Mouse (Mus musculus) right cerebral cortex, postnatal 14 days (tissue): Measurements from ENCODE around the gene Shank1.
"Not testable (repeated sequence)": the region's sequence is repeated elsewhere in the genome, so short reads cannot be mapped to it uniquely, and the experiment has no call there.

ENCODE experiments used
- DNase-seq: peaks from one replicate; pipeline ENCODE4 v3.0.0; 2022

The Shank1 gene

GRCm38 (mm10) chr7:44309475-44310284 is at the start of gene Shank1:
Shank1 (plus strand) TSS chr7:44310253.
- DNase-seq: no peak

DNA sequence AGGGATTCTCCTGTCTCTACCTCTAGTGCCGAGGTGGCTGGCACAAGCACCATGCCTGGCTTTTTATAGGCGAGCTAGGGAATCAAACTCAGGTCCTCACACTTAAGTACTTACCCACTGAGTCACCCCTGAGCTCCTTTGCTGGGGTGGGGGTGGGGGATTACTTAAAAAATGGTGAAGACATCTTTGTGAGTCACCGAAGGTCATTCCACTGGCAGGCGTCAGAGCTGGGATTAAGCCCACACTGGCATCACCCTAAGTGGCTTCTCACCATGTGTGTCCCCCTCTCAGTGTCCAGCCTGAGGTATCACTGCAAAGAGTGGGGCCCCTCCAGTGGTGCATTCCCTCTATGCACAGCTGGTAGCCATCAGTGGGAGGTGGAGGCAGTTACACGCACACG is 49.6 kb upstream of the Shank1 start:
- DNase-seq: no peak

DNA sequence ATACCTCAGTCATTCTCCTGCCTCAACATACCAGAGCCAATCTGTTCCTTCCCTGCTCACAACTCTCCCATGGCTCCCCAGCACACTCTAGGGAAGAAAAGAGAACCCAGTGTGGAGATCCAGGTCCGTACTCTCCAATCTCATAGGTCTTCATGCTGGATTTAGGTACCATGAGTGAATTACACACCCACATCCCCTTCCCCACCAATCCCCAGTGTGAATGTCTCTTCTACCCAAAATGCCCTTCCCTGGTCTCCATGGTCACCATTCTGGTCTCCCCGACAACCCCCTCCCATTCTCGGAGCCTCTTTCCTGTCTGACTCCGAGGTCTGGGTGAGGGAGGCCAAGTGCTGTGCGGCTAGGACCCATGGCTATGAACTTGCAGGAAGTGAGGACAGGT is 48.9 kb upstream of the Shank1 start, which contains the start of gene Gm15517:
Gm15517 (plus strand) TSS at position 301 of the 400 bp plus-strand sequence.
- no peak for DNase-seq

DNA sequence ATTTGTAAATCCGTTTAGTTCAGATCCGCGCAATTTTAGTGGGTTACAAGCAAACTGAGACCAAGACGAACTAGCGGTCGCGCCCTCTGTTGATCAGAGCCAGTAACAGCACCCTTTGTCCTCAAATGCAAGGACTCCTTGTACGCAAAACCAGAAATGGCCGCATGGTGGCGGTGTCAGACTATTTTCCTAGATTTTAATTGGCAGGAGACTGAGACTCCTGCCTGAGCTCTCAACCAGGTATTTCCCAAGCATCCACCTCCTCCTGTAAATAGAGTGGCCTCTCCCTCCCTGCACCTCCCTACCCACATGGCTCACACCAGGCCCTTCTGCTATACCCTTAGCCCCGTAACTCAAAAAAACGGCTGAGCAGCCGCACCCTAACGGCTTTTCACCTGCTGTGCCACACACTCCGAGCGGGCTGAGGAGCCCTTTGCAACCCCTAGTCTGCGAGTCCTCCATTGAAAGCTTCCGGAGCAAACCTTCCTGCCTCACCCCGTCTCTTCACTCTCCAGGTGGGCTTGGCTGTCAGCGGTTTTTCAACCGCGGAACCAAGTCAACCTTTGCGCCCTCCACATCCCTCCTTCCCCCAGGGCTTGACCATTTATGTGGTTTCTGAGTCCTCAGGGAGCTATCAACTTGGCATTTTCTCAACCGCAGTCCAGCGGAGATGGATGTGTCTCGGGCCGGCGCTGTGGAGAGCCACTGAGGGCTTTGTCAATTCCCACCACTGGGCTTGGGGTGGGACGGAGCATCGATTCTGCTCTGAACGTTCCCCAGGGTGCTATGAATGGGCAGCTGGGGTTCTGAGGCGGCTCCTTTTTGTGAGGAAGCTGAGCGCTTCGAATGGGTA is 47.0 kb upstream of the Shank1 start:
- DNase-seq: peak; percentile 95

DNA sequence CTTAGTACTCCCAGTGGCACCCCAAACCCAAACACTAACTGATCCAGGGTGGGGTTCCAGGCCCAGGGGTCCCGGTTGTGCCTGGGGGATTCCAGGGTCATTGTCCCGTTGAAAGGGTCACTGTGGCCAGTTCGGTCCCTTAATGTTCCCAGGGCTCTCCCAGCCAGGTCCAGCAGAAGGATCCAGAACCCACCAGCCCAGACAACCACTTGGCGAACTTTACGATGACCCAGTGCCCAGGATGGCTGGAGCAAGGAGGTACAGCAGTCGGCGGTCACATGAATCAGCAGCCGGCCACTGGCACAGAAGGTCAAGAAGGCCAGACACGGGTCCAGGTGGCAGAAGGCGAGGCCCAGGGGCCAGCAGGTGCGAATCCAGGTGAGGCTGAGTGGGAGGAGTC is 41.9 kb upstream of the Shank1 start:
- no peak for DNase-seq

GRCm38 (mm10) chr7:44269397-44269796 is 40.7 kb upstream of the Shank1 start:
- no peak for DNase-seq

GRCm38 (mm10) chr7:44271309-44271708 is 38.7 kb upstream of the Shank1 start:
- DNase-seq: no peak

GRCm38 (mm10) chr7:44272546-44272945 is 37.5 kb upstream of the Shank1 start:
- DNase-seq: no peak

DNA sequence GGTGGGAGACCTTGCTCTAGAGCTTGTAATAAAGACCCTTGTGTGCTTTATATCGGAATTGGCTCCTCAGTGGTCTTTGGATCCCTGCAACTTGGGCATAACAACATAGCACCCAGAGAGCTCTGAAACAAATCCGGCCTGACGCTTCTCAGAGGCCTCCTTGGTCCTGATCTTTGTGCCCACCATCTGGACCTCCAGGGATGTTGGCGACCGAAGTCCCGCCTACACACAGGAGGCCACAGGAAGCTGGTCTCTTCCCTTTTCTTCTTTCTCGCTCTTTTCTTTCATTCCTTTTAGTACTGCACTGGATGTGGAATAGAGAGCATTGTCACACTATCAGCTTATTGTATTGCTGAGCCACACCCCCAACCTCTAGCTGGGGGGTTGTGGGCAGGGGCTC is 36.6 kb upstream of the Shank1 start:
- DNase-seq: no peak

GRCm38 (mm10) chr7:44274096-44274495 is 36.0 kb upstream of the Shank1 start:
- DNase-seq: no peak

GRCm38 (mm10) chr7:44275546-44275945 is 34.5 kb upstream of the Shank1 start:
- DNase-seq: no peak

DNA sequence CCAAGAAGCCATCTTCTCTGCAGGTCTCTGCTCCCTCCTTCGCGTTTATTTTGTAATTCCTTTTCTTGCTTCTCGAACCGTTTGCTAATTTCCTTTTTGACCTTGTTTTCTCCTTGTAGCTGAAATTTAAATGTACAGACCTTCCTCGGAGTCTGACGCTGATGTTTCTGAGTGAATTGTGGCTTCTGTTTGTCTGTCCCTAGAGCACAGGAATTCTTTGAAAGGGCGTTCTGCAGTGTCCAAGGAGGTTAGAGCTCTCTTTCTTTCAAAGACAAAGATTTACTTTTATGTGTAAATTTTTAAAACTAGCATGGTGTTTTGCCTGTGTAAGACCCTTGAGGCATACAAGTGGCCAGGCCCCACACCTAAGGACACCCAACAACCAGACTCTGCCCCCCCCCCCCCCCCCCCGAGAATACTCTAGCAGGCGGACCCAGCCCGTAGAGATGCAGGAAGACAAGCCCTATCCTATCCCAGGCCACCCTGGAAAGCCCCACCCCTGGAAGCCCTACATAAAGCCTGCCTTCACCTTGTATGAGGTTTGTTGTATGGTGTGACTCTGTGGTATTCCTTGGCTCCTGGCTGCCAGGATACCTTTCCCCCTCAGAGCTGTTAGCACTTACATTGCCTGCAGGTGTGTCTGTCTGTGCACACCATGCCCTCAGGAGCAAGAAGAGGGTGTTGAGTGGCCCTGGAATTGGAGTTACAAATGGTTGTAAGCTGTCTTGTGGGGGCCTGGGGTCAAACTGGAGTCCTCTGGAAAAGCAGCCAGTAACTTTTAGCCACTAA is 33.4 kb upstream of the Shank1 start:
- no peak for DNase-seq

DNA sequence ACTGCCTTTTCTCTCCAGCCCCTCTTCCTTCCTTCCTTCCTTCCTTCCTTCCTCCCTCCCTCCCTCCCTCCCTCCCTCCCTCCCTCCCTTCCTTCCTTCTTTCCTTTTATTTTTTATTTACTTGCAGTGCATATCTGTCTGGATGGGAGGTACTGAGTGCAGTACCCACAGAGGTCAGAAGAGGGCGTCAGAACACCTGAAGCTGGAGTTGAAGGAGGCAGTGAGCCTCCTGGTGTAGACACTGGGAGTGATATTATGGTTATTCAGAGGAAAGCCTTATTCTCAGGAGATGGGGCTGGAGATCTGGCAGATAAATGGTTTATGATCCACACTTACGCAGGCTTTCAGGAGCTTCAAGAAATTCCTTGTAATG is 32.8 kb upstream of the Shank1 start:
- peak; percentile 64 for DNase-seq

GRCm38 (mm10) chr7:44280959-44281358 is 29.1 kb upstream of the Shank1 start:
- no peak for DNase-seq

DNA sequence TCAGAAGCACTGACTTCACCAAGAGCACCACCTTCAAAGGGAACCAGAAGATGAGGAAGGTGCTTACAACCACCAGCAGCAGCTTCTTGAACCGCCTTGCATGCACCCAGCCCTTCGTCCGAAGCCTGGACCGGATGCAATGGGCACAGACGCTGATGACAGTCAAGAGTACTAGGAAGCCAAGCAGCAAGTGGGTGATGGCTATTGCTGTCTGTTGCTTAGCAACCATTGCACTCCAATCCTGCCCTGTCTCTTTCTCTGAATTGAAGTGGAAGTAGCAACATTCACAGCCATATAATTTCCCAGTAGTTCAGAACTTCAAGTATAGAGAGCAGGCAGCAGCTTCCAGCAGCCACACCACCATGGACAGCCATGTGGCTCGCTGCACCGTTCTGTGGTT is 28.5 kb upstream of the Shank1 start:
- no peak for DNase-seq

GRCm38 (mm10) chr7:44287760-44288159 is 22.3 kb upstream of the Shank1 start:
- DNase-seq: no peak

DNA sequence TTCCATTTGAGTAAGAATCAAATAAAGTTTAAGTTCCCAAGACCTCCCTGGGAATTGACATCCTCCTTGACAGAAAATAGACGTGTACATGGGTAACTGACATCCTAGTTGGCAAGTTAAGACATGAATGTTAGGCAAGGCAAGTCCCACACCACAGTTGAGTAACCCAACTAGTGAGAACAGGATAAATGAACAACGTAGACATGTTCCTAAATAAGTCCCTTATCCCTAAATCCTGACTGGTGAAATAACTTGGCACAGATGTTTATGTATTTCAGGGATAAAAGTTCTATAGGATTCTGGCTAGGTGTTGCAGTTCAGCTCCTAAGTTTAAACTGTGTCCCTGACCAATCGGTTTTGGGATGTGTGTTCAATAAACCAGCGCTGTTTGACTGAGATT is 19.1 kb upstream of the Shank1 start:
- no peak for DNase-seq

DNA sequence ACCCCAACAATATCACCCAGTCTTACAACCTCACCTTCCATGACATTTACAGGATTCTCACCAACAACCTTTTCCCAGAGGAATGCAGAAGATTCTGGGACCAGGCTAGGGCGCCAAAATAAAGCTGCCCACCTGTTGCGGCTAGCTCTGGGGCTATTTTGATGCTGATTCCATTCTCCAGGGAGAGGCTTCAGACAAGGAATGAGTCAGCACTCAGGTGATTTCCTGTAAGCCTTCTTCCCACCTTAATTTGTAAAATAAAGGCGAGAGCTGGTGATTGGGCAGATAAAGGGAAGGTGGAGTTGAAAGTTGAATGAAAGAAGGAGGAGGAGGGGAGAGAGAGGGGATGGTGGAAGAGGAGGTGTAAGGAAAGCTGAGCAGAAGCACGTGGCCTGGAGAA is 18.6 kb upstream of the Shank1 start:
- no peak for DNase-seq

- not testable (repeated sequence) for DNase-seq
These were observed 12.6 kb upstream of the Shank1 start for GRCm38 (mm10) chr7:44297501-44297900.

- no peak for DNase-seq
These were observed 6.4 kb upstream of the Shank1 start for GRCm38 (mm10) chr7:44303346-44304340.

GRCm38 (mm10) chr7:44304463-44304774 is 5.6 kb upstream of the Shank1 start:
- no peak for DNase-seq
